Mouse (Mus musculus): ENCODE data around the gene Fbxo42. TPM values are rescaled to one million over a fixed set of nuclear protein-coding genes. Genes with fewer than 3 reads are reported as not detected.

Fbxo42 gene
- 19.7 and 20.0 TPM in 2 replicates for polyA plus RNA-seq (2015; fragmentation: Nextera tagmentation; extraction: Ambion mirVana)

GRCm38 (mm10) chr4:141147112-141148008 is at the start of gene Fbxo42:
Gene Fbxo42 (plus strand): TSS chr4:141147913.
- Histone ChIP-seq H3K4me2 (peak within 1 kb of the TSS; percentile 90), H3K9ac (peak within 1 kb of the TSS; percentile 98), H3K4me3 (peak within 1 kb of the TSS; percentile 99), H3K27me3 (0 out of 2 replicates have a peak, but pooled peaks cover 3% of the 10 kb centered on the region), H3K4me1 (peaks cover 24% of the 10 kb centered on the region), H3K9me3 (replicated peaks) (no peaks in the 10 kb centered on the region), H3K36me3 (ENCODE audit: poor library complexity, severe bottlenecking) (no peaks in the 10 kb centered on the region), H3K27ac (peak within 1 kb of the TSS; percentile 87)
- ATAC-seq: peak; percentile 84
- WGBS: 9% methylated on average over 58 of the region's 58 CpGs

GRCm38 (mm10) chr4:141098935-141099334 is 48.8 kb upstream of the Fbxo42 start:
- Histone ChIP-seq H3K27ac (no peak overlapping the region), H3K9ac (no peak overlapping the region), H3K4me3 (no peak overlapping the region), H3K36me3 (ENCODE audit: poor library complexity, severe bottlenecking) (no peaks in the 10 kb centered on the region), H3K9me3 (replicated peaks) (no peaks in the 10 kb centered on the region), H3K4me1 (0 out of 2 replicates have a peak, but pooled peaks cover 3% of the 10 kb centered on the region), H3K4me2 (no peak overlapping the region), H3K27me3 (no peaks in the 10 kb centered on the region)
- no peak for ATAC-seq
- 83% methylated on average over 4 of the region's 4 CpGs for WGBS

- Histone ChIP-seq H3K4me1 (0 out of 2 replicates have a peak, but pooled peaks cover 3% of the 10 kb centered on the region), H3K27ac (no peak overlapping the region), H3K4me3 (no peak overlapping the region), H3K9ac (no peak overlapping the region), H3K27me3 (no peaks in the 10 kb centered on the region), H3K9me3 (replicated peaks) (no peaks in the 10 kb centered on the region), H3K36me3 (ENCODE audit: poor library complexity, severe bottlenecking) (no peaks in the 10 kb centered on the region), H3K4me2 (no peak overlapping the region)
- WGBS: 79% methylated on average over 5 of the region's 5 CpGs
- no peak for ATAC-seq
Observed at GRCm38 (mm10) chr4:141099956-141100355, 47.8 kb upstream of the Fbxo42 start.

GRCm38 (mm10) chr4:141101291-141101690 is 46.4 kb upstream of the Fbxo42 start:
- H3K36me3 ChIP-seq (ENCODE audit: poor library complexity, severe bottlenecking): no peaks in the 10 kb centered on the region
- no peak overlapping the region for H3K9ac ChIP-seq
- no peaks in the 10 kb centered on the region for H3K27me3 ChIP-seq
- H3K9me3 ChIP-seq (replicated peaks): no peaks in the 10 kb centered on the region
- ATAC-seq: no peak
- H3K4me1 ChIP-seq: 0 out of 2 replicates have a peak, but pooled peaks cover 3% of the 10 kb centered on the region
- WGBS: 93% methylated on average over 9 of the region's 9 CpGs
- H3K4me3 ChIP-seq: no peak overlapping the region
- H3K27ac ChIP-seq: no peak overlapping the region
- H3K4me2 ChIP-seq: no peak overlapping the region

GRCm38 (mm10) chr4:141101855-141102254 is 45.9 kb upstream of the Fbxo42 start:
- no peaks in the 10 kb centered on the region for H3K36me3 ChIP-seq (ENCODE audit: poor library complexity, severe bottlenecking)
- 0 out of 2 replicates have a peak, but pooled peaks cover under 1% of the 10 kb centered on the region for H3K4me1 ChIP-seq
- no peak overlapping the region for H3K4me2 ChIP-seq
- no peaks in the 10 kb centered on the region for H3K9me3 ChIP-seq (replicated peaks)
- H3K27ac ChIP-seq: no peak overlapping the region
- no peaks in the 10 kb centered on the region for H3K27me3 ChIP-seq
- no peak for ATAC-seq
- no peak overlapping the region for H3K9ac ChIP-seq
- WGBS: 75% methylated on average over 6 of the region's 6 CpGs
- H3K4me3 ChIP-seq: no peak overlapping the region

GRCm38 (mm10) chr4:141106526-141107183 is 41.1 kb upstream of the Fbxo42 start:
- no peaks in the 10 kb centered on the region for H3K9me3 ChIP-seq (replicated peaks)
- no peaks in the 10 kb centered on the region for H3K27me3 ChIP-seq
- ATAC-seq: no peak
- peaks cover 16% of the 10 kb centered on the region for H3K36me3 ChIP-seq (ENCODE audit: poor library complexity, severe bottlenecking)
- H3K27ac ChIP-seq: no peak overlapping the region
- H3K4me3 ChIP-seq: no peak overlapping the region
- H3K4me2 ChIP-seq: no peak overlapping the region
- no peak overlapping the region for H3K9ac ChIP-seq
- H3K4me1 ChIP-seq: no peaks in the 10 kb centered on the region
- WGBS: 83% methylated on average over 16 of the region's 16 CpGs

- Histone ChIP-seq H3K9me3 (replicated peaks) (no peaks in the 10 kb centered on the region), H3K36me3 (ENCODE audit: poor library complexity, severe bottlenecking) (peaks cover 32% of the 10 kb centered on the region), H3K27ac (no peak overlapping the region; the same call in 1 of the 2 replicates), H3K4me1 (no peaks in the 10 kb centered on the region), H3K9ac (no peak overlapping the region), H3K4me3 (no peak overlapping the region), H3K27me3 (no peaks in the 10 kb centered on the region), H3K4me2 (no peak overlapping the region)
- no peak for ATAC-seq
- 55% methylated on average over 10 of the region's 10 CpGs for WGBS
Observed at GRCm38 (mm10) chr4:141108196-141108732, 39.4 kb upstream of the Fbxo42 start.

- H3K4me1 ChIP-seq: 0 out of 2 replicates have a peak, but pooled peaks cover 3% of the 10 kb centered on the region
- peaks cover 85% of the 10 kb centered on the region for H3K36me3 ChIP-seq (ENCODE audit: poor library complexity, severe bottlenecking)
- no peak overlapping the region for H3K27ac ChIP-seq
- H3K4me2 ChIP-seq: no peak overlapping the region
- H3K27me3 ChIP-seq: no peaks in the 10 kb centered on the region
- no peak overlapping the region for H3K4me3 ChIP-seq
- 81% methylated on average over 7 of the region's 7 CpGs for WGBS
- no peak overlapping the region for H3K9ac ChIP-seq
- ATAC-seq: no peak
- no peaks in the 10 kb centered on the region for H3K9me3 ChIP-seq (replicated peaks)
Observed at GRCm38 (mm10) chr4:141113831-141114230, 33.9 kb upstream of the Fbxo42 start.

GRCm38 (mm10) chr4:141114521-141114981 is 33.2 kb upstream of the Fbxo42 start:
- H3K9ac ChIP-seq: no peak overlapping the region
- WGBS: 89% methylated on average over 6 of the region's 6 CpGs
- H3K4me3 ChIP-seq: no peak overlapping the region
- ATAC-seq: no peak
- peaks cover 85% of the 10 kb centered on the region for H3K36me3 ChIP-seq (ENCODE audit: poor library complexity, severe bottlenecking)
- no peak overlapping the region for H3K4me2 ChIP-seq
- H3K4me1 ChIP-seq: 0 out of 2 replicates have a peak, but pooled peaks cover 6% of the 10 kb centered on the region
- H3K27me3 ChIP-seq: no peaks in the 10 kb centered on the region
- no peaks in the 10 kb centered on the region for H3K9me3 ChIP-seq (replicated peaks)
- H3K27ac ChIP-seq: no peak overlapping the region

- no peak for ATAC-seq
- Histone ChIP-seq H3K27ac (no peak overlapping the region), H3K4me2 (no peak overlapping the region), H3K36me3 (ENCODE audit: poor library complexity, severe bottlenecking) (peaks cover 81% of the 10 kb centered on the region), H3K9ac (no peak overlapping the region), H3K4me3 (no peak overlapping the region), H3K4me1 (peaks cover 6% of the 10 kb centered on the region; the same call in 1 of the 2 replicates), H3K9me3 (replicated peaks) (no peaks in the 10 kb centered on the region), H3K27me3 (no peaks in the 10 kb centered on the region)
- 73% methylated on average over 8 of the region's 8 CpGs for WGBS
Observed at GRCm38 (mm10) chr4:141115398-141115797, 32.3 kb upstream of the Fbxo42 start.

- H3K4me2 ChIP-seq: no peak overlapping the region
- H3K4me3 ChIP-seq: no peak overlapping the region
- 89% methylated on average over 4 of the region's 4 CpGs for WGBS
- peaks cover 18% of the 10 kb centered on the region; the same call in 1 of the 2 replicates for H3K4me1 ChIP-seq
- H3K36me3 ChIP-seq (ENCODE audit: poor library complexity, severe bottlenecking): peaks cover 48% of the 10 kb centered on the region
- no peak for ATAC-seq
- no peaks in the 10 kb centered on the region for H3K27me3 ChIP-seq
- H3K9ac ChIP-seq: no peak overlapping the region
- H3K27ac ChIP-seq: no peak overlapping the region
- no peaks in the 10 kb centered on the region for H3K9me3 ChIP-seq (replicated peaks)
Observed at GRCm38 (mm10) chr4:141118691-141119090, 29.0 kb upstream of the Fbxo42 start.

GRCm38 (mm10) chr4:141120700-141121099 is 27.0 kb upstream of the Fbxo42 start:
- H3K9me3 ChIP-seq (replicated peaks): no peaks in the 10 kb centered on the region
- H3K4me3 ChIP-seq: no peak overlapping the region
- no peaks in the 10 kb centered on the region for H3K27me3 ChIP-seq
- peaks cover 20% of the 10 kb centered on the region; the same call in 1 of the 2 replicates for H3K4me1 ChIP-seq
- WGBS: 20% methylated on average over 11 of the region's 11 CpGs
- no peak overlapping the region for H3K4me2 ChIP-seq
- 0 out of 2 replicates have a peak overlapping the region, but pooled peaks have one; percentile 12 for H3K9ac ChIP-seq
- peaks cover 29% of the 10 kb centered on the region for H3K36me3 ChIP-seq (ENCODE audit: poor library complexity, severe bottlenecking)
- peak; percentile 71 for ATAC-seq
- H3K27ac ChIP-seq: no peak overlapping the region

All from forebrain, embryonic 13.5 days (tissue).